Mouse (Mus musculus) liver, embryonic 15.5 days (tissue): Measurements from ENCODE around the gene Sh3d19. TPM values are rescaled to one million over a fixed set of nuclear protein-coding genes. Genes with fewer than 3 reads are reported as not detected.
A peak's percentile ranks its signal among the peaks of the same experiment; 100 is the strongest.

Experiments used
- ATAC-seq: fragments of 200-750 bp; cut with Nextera tagmentation; 2 replicates; pipeline ENCODE4 v1.8.0; 2017; ENCODE audit warnings: moderate number of reproducible peaks, mild to moderate bottlenecking, moderate library complexity; ENCODE audit not compliant: insufficient read depth
- H3K27ac ChIP-seq: fragments of 300-500 bp; sonication (generic); replicated peaks from 2 replicates; pipeline ENCODE4 v1.5.1; 2015; ENCODE audit warnings: mild to moderate bottlenecking, inconsistent platforms
- H3K27me3 ChIP-seq: fragments of 300-500 bp; sonication (generic); 2 replicates; pipeline ENCODE4 v1.6.1; 2015; ENCODE audit warnings: mild to moderate bottlenecking, inconsistent platforms
- H3K36me3 ChIP-seq: fragments of 300-500 bp; sonication (generic); replicated peaks from 2 replicates; pipeline ENCODE4 v1.6.1; 2015; ENCODE audit warnings: moderate library complexity, mild to moderate bottlenecking, inconsistent platforms
- H3K4me1 ChIP-seq: fragments of 300-500 bp; sonication (generic); replicated peaks from 2 replicates; pipeline ENCODE4 v1.6.1; 2015; ENCODE audit warnings: inconsistent platforms
- H3K4me2 ChIP-seq: fragments of 300-500 bp; sonication (generic); 2 replicates; pipeline ENCODE4 v1.6.1; 2015; ENCODE audit warnings: moderate library complexity, mild to moderate bottlenecking, inconsistent platforms
- H3K4me3 ChIP-seq: fragments of 300-500 bp; sonication (generic); replicated peaks from 2 replicates; pipeline ENCODE4 v1.5.1; 2015; ENCODE audit warnings: mild to moderate bottlenecking, inconsistent platforms
- H3K9ac ChIP-seq: fragments of 300-500 bp; sonication (generic); 2 replicates; pipeline ENCODE4 v1.6.1; 2015; ENCODE audit warnings: moderate library complexity, mild to moderate bottlenecking, inconsistent platforms
- H3K9me3 ChIP-seq: fragments of 300-500 bp; sonication (generic); replicated peaks from 2 replicates; pipeline ENCODE4 v1.6.1; 2016; ENCODE audit warnings: inconsistent platforms
- WGBS: fragments of 180-500 bp; shearing (Covaris S2); methylation state at CpG from one replicate; pipeline ENCODE4 v1.1.7; 2015; ENCODE audit warnings: mixed read lengths; ENCODE audit not compliant: insufficient replicate concordance; 5-methylcytosine and 5-hydroxymethylcytosine counted together
- polyA plus RNA-seq: library from polyadenylated mRNA; unstranded; fragments of >200 nt; fragmentation: Nextera tagmentation; extraction: Ambion mirVana; gene quantifications from 2 replicates; pipeline ENCODE4 v1.2.1, GENCODE M21; 2015

The Sh3d19 gene
- 7.0 and 10.7 TPM in 2 replicates for polyA plus RNA-seq

DNA sequence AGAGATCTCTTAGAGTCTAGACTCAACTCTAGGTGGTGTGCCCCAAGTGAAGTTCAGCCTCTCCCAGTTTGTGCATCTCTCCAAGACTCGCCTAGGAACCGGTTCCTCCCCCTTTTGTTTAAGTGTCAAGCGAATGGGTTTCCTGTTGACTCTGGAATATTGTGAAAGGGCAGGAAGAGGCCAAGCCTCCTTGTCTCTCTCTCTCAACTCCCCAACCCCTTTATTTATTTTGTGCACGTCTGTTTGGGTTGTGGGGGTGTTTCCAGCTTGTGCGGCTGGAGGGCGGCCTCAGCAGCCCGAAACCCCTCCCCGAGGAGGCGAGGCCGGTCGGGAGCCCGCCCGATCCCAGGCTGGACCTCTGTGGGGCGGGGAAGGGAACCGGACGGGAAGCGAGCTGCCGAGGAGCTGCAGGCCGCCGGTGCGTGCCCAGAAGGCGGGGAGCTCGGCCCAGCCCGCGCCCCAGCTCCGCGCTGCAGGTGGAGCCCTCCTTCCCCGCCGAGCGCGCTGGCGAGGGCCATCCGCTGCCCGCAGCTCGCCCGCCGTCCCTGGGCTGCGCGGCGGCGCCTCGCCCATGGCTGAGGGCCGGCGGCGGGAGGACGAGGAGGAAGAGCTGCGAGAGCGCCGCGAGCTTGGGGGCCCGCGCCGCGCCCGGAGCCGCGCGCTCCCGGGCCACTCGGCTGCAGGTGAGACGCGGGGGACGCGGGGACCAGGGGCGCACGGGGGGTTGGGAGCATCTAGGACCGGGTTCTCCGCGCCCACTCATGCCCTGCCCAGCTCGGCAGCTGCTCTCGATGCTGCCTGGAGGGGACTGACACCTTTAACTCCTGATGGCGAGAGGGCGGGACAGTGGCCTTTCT is at the start of gene Sh3d19:
Gene Sh3d19, plus strand, starts transcription at position 368 of the 857 bp plus-strand sequence.
- H3K36me3 ChIP-seq: no peaks in the 10 kb centered on the region
- ATAC-seq: peak; percentile 84
- H3K27ac ChIP-seq: peak within 1 kb of the TSS; percentile 72
- H3K9ac ChIP-seq: peak within 1 kb of the TSS; percentile 63
- H3K4me1 ChIP-seq: peaks cover 22% of the 10 kb centered on the region
- peak within 1 kb of the TSS; percentile 71 for H3K4me3 ChIP-seq
- H3K9me3 ChIP-seq: no peaks in the 10 kb centered on the region
- H3K27me3 ChIP-seq: peaks cover 16% of the 10 kb centered on the region
- peak within 1 kb of the TSS; percentile 89 for H3K4me2 ChIP-seq
- under 1% methylated on average over 72 of the region's 73 CpGs for WGBS

DNA sequence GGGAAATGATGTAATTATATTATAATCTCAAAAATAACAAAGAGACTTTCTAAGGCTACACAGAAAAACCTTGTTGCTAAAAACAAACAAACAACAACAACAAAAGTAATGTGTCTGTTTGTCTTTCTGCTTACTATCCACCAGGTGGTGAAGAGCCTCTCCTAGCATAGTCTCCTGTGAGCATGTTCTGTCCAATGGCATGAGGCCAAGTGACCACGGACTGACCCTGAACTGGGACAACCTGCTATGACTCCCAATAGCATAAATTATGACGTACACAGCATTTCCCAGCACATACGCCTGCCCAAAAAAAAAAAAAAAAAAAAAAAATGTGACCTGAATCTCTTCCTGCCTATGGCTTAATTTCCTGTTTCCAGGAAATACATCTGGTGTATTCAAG is 48.6 kb upstream of the Sh3d19 start:
- Histone ChIP-seq H3K4me3 (no peak overlapping the region), H3K36me3 (no peaks in the 10 kb centered on the region), H3K27me3 (no peaks in the 10 kb centered on the region), H3K27ac (no peak overlapping the region), H3K4me1 (no peaks in the 10 kb centered on the region), H3K4me2 (no peak overlapping the region), H3K9ac (no peak overlapping the region), H3K9me3 (no peaks in the 10 kb centered on the region)
- WGBS: 57% methylated on average over 3 of the region's 3 CpGs
- ATAC-seq: no peak

DNA sequence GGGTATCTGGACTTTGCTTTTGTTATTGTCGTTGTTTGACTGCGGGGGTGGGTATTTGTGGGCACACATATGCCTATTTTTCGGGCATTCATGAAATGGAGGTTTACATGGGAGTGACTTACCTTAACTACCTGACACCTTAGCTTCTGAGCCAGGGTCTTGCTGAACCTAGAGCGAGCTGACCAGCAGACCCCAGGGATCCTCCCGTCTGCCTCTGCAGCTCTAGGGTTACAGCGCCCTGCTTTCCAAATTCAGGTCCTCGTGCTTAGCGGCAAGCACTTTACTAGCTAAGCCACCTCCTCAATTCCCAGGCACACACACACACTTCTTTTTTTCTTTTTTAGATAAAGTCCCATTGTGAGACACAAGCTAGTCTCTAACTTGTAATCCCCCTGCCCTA is 47.6 kb upstream of the Sh3d19 start:
- no peaks in the 10 kb centered on the region for H3K36me3 ChIP-seq
- no peaks in the 10 kb centered on the region for H3K27me3 ChIP-seq
- H3K9ac ChIP-seq: no peak overlapping the region
- H3K9me3 ChIP-seq: no peaks in the 10 kb centered on the region
- no peak overlapping the region for H3K4me2 ChIP-seq
- WGBS: 81% methylated on average over 8 of the region's 8 CpGs
- no peak for ATAC-seq
- H3K4me1 ChIP-seq: no peaks in the 10 kb centered on the region
- no peak overlapping the region for H3K27ac ChIP-seq
- H3K4me3 ChIP-seq: no peak overlapping the region

DNA sequence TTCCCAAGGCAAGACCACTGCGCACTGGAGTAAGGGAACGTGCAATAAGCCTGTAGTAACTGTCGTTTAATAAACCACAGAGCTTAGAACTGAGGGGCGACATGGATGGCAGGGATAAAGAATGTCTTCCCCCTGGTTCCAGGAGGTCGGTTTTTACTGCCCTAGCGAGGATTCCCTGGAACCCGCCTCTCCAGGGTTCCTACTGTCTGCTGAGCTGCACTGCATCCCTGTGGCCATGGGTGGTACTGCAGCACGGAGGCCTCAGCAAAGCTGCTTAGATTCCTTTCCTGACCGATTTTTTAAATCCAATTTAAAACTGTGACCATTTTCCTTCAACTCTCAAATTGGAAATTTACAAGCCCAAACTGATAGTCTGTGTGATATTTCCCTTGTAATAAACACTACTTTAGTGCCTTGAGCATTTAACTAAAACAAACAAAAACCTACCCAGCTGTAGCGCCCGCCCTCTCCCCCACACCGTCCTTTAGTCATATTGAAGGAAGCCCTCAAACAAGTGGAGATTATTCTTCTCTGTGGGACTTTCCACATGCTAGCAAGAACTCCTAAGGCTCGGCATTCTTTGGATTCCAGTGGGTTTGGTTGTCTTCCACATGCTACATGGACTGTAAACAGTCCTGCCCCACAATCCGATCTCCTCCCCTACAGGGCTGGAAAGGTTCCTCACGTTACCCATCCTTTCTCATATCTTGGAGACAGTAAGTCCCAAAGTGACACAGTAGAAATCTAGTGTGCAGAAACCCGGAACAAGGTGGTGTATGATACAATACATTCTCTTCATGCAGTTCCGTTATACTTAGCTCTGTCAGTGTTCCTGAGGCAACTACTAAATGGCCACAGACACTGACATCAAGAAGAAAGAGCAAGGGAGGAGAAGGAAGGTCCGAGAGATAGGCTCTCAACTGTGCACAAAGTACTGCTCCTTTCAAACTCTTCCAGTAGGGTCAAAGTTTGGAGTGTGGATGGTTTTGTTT is 46.7 kb upstream of the Sh3d19 start:
- no peak overlapping the region for H3K4me2 ChIP-seq
- H3K9me3 ChIP-seq: no peaks in the 10 kb centered on the region
- no peak overlapping the region for H3K27ac ChIP-seq
- ATAC-seq: no peak
- H3K27me3 ChIP-seq: no peaks in the 10 kb centered on the region
- H3K9ac ChIP-seq: no peak overlapping the region
- 36% methylated on average over 18 of the region's 18 CpGs for WGBS
- no peaks in the 10 kb centered on the region for H3K36me3 ChIP-seq
- H3K4me3 ChIP-seq: no peak overlapping the region
- no peaks in the 10 kb centered on the region for H3K4me1 ChIP-seq

DNA sequence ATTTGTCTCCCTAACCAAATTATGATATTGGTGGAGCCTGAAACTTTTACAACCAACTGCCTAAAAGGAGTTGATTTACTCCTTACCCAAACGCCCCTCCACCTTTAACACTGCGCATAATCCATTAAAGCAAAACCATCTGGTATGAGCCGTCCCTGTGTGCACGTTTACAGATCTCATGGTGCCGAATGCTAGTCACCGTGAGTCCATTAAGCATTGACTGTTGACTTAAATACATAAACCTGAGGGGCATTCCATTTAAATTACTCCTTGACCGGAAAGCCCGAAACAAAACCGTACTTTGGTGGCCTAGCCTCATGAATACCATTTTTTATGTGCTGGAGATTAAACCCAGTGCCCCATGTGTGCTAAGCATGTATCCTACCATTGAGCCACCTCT is 43.6 kb upstream of the Sh3d19 start:
- 75% methylated on average over 9 of the region's 9 CpGs for whole genome bisulfite sequencing
- Histone ChIP-seq H3K36me3 (no peaks in the 10 kb centered on the region), H3K4me3 (no peak overlapping the region), H3K27ac (no peak overlapping the region), H3K9ac (no peak overlapping the region), H3K4me1 (no peaks in the 10 kb centered on the region), H3K9me3 (no peaks in the 10 kb centered on the region), H3K27me3 (no peaks in the 10 kb centered on the region), H3K4me2 (no peak overlapping the region)
- ATAC-seq: no peak

DNA sequence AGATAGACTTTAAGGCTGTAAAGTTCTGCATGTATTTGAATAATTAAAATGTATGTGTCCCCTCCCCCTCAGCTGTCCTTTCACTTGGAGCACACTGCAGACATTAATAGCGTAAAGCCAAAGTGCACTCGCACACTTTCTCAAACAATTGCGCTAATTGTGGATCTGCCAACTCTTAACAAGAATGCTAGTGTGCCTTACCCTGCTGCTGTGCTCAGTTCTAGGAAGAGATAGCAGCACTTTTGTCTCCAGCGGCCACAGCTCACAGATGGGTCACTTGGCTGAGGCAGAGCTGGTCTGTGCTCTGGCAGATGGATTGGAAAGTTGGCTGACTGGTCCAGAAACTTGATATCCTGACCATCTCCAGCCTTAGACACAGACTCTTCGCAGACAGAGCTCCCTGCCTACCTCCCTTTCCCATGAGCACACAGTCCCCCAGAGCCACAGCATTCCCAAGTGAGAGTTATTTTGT is 42.7 kb upstream of the Sh3d19 start:
- H3K4me1 ChIP-seq: no peaks in the 10 kb centered on the region
- H3K36me3 ChIP-seq: no peaks in the 10 kb centered on the region
- no peaks in the 10 kb centered on the region for H3K27me3 ChIP-seq
- H3K4me3 ChIP-seq: no peak overlapping the region
- H3K9me3 ChIP-seq: no peaks in the 10 kb centered on the region
- no peak for ATAC-seq
- no peak overlapping the region for H3K4me2 ChIP-seq
- WGBS: 71% methylated on average over 5 of the region's 5 CpGs
- no peak overlapping the region for H3K27ac ChIP-seq
- H3K9ac ChIP-seq: no peak overlapping the region

DNA sequence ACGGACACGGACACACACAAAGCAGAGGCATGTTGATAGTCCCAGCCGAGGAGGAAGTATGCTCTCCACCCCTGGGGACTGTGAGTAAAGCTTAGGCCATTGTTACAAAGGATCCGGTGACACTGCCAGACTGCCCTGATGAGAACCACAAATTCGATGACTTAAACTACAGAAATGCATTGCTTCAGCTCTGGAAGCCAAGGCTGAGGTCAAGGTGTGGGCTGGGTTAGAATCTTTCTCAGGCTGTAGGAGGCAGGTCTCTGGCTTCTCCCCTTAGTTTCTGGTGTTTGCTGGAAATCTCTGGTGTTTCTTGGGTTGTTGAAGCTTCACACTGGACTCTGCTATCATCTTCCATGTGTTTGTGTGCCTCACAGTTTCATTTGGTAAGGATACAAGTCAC is 41.2 kb upstream of the Sh3d19 start:
- Histone ChIP-seq H3K9me3 (no peaks in the 10 kb centered on the region), H3K9ac (no peak overlapping the region), H3K4me2 (no peak overlapping the region), H3K27me3 (no peaks in the 10 kb centered on the region), H3K4me1 (no peaks in the 10 kb centered on the region), H3K27ac (no peak overlapping the region), H3K4me3 (no peak overlapping the region), H3K36me3 (no peaks in the 10 kb centered on the region)
- ATAC-seq: no peak
- WGBS: 53% methylated on average over 5 of the region's 5 CpGs

DNA sequence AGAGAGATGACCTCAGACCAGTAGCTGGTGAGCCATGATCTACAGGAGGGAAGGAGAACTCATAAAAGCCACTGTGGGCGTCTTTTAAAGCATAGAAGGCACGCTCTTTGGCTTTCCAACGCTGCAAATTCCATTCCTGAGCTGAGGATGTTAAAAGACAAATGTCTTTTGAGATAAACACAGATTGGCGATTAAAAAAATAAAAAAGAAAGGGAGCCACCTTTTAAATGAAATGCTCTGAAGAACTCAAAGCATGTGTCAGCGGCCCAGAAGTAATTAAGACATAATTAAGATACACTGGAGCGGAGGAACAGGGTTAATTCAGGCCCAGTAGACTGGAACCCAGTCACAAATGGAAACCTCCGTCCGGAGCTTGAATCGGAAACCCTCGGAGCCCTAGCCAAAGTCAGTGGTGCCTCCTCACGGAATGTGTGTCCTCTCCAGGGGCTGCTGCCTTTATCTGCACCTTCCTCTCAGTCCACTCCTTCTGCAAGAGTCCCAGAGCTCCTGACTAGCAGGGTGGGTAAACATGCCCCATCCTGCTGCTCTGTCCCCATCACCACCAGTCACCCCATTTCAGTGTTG is 40.1 kb upstream of the Sh3d19 start:
- Histone ChIP-seq H3K4me2 (no peak overlapping the region), H3K4me1 (no peaks in the 10 kb centered on the region), H3K36me3 (no peaks in the 10 kb centered on the region), H3K27ac (no peak overlapping the region), H3K27me3 (no peaks in the 10 kb centered on the region), H3K9ac (no peak overlapping the region), H3K9me3 (no peaks in the 10 kb centered on the region), H3K4me3 (no peak overlapping the region)
- 68% methylated on average over 11 of the region's 11 CpGs for WGBS
- no peak for ATAC-seq

DNA sequence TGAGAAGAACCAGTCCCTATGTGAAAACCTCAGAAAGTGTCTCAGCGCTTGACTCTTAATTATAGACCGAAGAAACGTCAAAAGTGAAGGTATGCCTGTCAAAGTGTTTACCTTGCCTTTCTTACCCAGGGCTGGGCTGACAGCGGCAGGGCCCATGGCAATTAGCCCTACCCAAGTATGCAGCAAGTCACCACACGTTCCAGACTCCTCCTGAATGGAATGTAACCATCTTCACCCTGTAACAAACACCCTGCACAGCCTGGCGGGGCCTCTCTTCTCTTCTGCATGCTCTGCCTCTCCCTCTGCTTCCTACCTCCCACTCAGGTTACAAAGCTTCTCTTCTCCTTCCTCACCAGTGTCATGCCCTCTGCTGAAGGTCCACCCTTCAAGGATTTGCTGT is 39.0 kb upstream of the Sh3d19 start:
- Histone ChIP-seq H3K36me3 (no peaks in the 10 kb centered on the region), H3K4me2 (no peak overlapping the region), H3K27me3 (no peaks in the 10 kb centered on the region), H3K9me3 (no peaks in the 10 kb centered on the region), H3K4me1 (no peaks in the 10 kb centered on the region), H3K9ac (no peak overlapping the region), H3K4me3 (no peak overlapping the region), H3K27ac (no peak overlapping the region)
- 75% methylated on average over 6 of the region's 6 CpGs for WGBS
- no peak for ATAC-seq

DNA sequence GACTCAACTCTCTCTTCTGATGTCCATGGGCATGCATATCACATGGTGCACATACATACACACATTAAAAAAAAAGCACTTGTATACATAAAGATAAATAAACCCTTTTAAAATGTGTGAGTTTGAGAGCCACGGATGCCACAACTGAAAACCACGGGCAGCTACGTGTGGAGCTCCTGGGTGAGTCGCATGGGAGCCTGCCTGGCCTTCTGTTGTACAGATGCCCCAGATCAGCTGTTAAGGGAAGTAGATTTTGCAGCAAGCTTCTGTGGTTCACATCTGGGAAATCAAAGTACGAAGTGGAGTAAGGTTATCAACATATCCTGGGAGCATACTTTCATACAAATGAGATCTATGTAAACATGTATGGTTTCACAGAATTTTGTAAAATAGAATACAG is 37.3 kb upstream of the Sh3d19 start:
- no peaks in the 10 kb centered on the region for H3K36me3 ChIP-seq
- ATAC-seq: no peak
- no peak overlapping the region for H3K4me3 ChIP-seq
- no peak overlapping the region for H3K9ac ChIP-seq
- no peak overlapping the region for H3K4me2 ChIP-seq
- 49% methylated on average over 5 of the region's 5 CpGs for WGBS
- H3K4me1 ChIP-seq: no peaks in the 10 kb centered on the region
- H3K27me3 ChIP-seq: no peaks in the 10 kb centered on the region
- H3K9me3 ChIP-seq: no peaks in the 10 kb centered on the region
- no peak overlapping the region for H3K27ac ChIP-seq

DNA sequence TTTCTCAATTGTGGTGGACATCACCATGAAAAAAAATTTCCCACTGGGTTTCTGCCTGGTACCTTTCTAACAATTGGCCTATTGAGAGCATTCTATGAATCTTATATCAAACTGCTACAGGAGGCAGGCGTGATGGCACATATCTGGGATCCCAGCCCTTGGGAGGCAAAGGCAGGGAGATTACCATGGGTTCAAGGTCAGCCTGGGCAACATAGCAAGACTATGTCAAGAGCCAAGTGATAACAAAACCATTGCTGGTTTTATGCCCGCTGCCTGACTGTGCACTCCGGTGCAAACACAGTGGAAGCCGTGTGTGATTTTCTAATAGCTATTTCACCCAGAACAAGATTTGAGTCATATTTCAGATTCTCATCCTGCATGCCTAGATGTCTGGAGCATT is 20.0 kb upstream of the Sh3d19 start:
- no peaks in the 10 kb centered on the region for H3K9me3 ChIP-seq

More for the DNA sequence above, 20.0 kb upstream of the Sh3d19 start:
- Histone ChIP-seq H3K4me3 (no peak overlapping the region), H3K36me3 (no peaks in the 10 kb centered on the region), H3K27me3 (no peaks in the 10 kb centered on the region), H3K4me2 (no peak overlapping the region), H3K27ac (no peak overlapping the region), H3K9ac (no peak overlapping the region), H3K4me1 (no peaks in the 10 kb centered on the region)
- 72% methylated on average over 4 of the region's 4 CpGs for WGBS
- ATAC-seq: no peak
